Mouse (Mus musculus) kidney, postnatal 14 days (tissue): ENCODE measurements at regions not wholly inside any gene's neighbourhood (a gene's known extent, or its start where the extent isn't known, plus 50 kb on each side); places are given as distances from the start of the nearest gene placed in this dataset.
A peak's percentile ranks its signal among the peaks of the same experiment; 100 is the strongest.

Experiments
- DNase-seq: peaks from one replicate; pipeline ENCODE4 v3.0.0; 2022; ENCODE audit warnings: mixed read lengths

DNA sequence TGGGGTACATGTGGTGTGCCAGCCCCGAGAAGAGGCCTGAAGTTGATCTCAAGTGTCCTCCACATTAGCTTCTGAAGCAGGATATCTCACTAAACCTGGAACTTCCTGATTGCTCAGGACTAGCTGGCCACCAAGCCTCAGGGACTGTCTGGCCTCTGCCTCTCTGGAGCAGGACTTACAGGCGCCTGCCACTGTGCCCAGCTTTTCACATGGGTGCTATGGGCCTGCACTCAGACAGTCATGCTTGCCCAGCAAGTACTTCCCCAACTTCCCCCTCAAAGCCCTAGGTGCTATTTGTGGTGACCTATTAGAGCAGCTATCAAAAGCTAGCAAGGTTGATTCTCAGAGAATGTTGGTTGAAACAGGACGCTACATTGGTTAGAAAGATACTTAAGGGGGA lies 220.0 kb downstream of the CK137956 start:
- no peak for DNase-seq

DNA sequence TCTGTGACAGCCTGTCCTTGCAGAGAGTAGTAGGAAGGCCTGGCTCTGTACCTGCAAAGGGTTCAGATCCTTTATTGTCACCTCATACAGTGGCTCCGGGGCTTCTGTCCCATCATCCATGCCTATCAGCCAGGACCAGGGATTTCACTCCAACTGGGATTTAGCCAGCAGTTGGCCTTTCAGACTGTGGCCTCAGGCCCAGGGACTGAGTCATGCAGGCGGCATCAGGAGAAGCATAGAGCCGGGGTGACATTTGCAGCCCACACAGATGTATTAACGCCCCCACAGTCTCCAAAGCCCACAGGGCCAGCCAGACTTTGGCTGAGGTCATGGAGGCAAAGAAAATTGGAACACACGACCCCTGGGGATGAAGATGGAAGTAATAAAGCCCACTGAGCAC lies 222.9 kb downstream of the CK137956 start:
- no peak for DNase-seq

DNA sequence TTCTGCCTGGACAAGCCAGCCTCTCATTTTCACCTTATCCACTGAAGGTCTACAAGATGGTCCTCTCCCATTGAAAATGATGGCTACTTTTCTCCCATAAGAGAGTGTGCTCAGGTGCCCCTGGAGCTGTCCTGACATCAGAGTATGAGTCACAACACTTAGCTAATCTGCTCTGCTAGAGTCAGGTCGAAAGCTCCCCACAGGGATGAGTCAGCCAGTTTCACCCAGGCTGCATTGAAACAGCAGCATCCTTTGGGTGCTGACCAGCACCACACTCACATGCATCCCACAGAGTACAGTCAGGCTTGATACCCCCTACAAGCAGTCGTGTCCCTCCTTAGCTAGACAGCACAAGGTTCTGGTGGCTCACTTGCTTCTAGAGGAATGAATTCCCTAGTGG lies 234.0 kb downstream of the CK137956 start:
- no peak for DNase-seq

DNA sequence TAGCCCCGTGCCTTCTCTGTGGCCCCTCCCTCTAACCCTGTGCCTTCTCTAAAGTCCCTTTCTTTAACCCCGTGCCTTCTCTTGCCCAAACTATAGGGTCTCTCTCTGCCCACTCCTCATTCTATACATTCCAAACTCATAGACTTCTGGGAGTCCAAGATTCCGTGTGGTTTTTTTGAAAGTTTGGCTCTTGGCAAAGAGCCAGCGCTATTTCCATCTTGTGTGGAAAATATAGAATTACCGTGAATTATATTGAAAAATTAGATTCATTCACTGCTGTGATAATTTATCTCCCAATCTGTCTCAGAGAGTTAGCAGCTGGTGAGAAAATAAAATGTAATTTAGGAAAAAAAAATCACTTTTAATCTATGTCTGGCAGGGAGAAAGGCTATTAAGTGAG lies 234.6 kb downstream of the CK137956 start:
- no peak for DNase-seq

DNA sequence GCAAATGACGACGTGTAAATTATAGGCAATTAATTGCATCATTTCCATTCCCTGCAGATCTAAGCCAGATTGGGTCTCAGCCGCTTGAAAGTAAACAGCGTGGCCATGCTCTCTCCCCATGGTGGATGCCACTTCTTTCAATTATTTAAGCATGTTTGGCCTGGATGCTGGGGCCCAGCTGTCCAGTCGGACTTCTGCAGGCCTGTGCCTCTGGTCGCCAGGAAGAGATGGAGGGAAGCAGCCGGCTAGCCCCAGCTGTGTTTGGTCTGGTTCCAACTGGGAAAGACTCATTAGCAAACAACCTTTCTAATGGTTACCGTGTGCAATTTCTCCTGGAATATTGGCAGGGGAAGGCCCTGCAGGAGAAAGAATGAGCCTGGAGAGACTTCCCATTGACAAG lies 236.1 kb downstream of the CK137956 start:
- no peak for DNase-seq

DNA sequence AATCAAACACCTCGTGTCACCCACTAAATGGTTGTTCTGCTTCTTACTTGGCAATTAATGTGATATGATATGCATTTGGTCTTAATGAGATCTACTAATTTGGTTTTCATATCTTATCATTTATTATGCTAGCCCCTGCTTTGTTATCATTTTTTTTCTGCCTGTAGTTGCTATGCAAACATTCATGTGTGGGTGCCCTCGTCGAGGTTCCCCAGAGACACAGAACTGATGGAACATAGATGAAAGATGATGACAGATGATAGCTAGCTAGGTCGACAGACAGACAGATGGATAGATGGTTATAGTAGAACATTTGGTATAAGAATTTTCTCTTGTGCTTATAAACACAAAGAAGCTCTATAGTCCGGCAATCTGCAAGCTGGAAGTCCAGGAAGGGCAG lies 252.1 kb downstream of the CK137956 start:
- DNase-seq = no peak

DNA sequence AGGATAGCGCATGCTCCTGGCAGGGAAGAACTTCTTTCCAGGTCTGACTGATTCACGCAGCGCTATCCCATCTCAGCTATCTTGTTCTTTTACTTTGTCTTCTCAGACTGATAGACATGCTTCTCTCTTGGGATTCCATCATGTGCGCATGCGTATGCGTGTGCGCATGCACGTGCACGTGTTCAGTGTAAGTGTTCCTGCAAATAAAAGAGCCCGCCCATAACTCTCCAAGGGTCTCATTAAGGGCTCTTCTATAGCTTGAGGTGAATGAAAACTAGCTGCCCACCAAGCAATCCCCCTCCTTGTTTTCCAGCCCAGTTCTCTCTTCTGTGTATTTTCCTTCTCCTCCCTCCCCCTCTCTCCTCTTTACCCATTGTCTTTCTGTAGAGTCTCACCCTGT lies 258.5 kb downstream of the CK137956 start:
- DNase-seq = no peak

DNA sequence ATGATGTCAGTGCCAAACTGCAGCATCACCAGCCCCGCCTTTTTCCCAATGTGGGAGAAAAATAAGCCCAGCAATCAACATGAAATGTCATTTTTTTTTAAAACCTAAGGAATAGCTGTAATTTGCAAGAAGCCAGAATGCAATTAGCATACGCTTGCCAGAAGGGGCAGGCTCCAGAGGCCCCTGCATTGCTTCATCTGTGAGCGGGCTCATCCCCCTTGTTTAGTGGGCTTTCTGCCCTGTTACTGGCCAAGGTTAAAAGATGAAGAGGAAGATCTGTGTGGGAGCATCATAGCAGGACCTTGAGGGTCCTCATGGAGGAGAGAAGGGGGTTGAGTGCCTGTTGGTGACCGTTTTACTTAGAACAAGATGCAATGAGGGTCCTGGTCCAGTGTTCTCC lies 259.9 kb downstream of the CK137956 start:
- DNase-seq = no peak

DNA sequence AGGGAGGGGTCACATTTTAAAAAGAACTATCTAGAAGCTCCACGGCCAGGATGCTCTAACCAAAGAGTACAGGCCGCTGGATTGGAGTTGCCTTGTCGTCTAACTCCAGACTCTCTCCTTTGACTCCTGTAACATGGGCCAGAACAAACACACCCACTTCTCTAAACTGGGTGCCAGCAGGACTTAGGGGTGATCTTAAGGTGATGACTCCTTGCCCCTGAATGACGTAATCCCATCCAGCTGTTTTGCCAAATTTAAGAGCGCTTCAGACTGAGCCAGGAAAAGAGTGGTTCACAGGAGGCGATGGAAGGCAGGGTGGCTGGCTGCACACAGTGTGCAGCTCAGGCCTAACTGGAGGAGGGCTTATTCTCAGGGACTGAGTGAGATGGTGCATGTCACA lies 261.0 kb downstream of the CK137956 start:
- no peak for DNase-seq

DNA sequence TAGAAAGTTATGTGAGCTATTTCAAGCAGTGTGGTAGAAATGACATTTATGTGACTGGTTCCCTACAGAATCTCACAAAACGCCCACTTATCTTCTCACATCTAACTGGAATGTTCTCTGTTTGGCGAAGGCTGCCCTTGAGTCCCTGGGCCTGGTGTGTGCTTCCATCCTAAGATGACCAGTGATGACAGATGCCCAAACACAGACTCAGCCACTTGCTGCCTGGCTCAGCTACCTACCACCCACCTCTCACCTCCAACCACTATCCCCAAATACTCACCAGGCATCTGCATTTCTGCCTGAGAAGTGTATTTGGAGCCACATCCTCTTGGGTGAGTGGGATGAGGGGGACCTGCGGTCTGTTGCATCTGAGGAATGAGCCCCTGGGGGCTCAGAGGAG lies 262.6 kb downstream of the CK137956 start:
- DNase-seq = no peak

DNA sequence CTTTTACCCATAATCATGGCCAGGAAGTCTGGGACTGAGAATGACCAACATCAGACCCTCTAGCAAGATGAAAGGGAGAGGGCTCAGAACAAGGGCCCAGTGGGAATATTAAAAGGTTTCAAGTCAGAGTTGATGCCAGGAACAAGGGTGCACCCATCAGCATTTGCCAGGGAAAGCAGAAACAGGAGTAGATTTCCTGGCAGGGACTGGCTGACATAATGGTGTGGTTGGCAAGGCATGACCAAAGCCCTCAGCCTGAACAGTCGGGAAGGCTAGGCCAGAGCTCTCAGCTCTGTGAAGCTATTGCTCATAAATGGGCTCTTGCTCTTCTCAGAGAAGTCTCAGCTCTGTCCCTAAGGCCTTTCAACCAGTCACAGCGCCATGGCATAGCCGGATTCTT lies 263.6 kb downstream of the CK137956 start:
- DNase-seq = no peak

DNA sequence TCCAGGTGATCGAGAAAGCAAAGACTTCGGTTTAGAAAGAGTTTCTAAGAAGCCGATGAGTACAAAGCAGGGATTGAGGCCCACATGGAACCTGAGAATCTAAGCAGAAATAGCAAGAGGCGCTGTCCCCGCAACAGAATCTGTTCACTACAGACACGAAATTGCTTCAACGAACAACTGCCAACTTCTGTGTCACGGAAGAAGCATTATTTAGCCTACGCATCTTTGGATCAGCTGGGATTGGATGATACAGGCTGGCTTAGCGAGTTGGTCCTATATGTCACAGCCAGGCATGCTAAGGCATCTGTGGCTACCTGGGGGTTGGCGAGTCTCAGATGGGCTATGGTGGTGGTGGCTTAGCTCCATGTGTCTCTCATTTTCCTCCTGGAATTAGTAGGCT lies 269.1 kb downstream of the CK137956 start:
- DNase-seq = no peak

DNA sequence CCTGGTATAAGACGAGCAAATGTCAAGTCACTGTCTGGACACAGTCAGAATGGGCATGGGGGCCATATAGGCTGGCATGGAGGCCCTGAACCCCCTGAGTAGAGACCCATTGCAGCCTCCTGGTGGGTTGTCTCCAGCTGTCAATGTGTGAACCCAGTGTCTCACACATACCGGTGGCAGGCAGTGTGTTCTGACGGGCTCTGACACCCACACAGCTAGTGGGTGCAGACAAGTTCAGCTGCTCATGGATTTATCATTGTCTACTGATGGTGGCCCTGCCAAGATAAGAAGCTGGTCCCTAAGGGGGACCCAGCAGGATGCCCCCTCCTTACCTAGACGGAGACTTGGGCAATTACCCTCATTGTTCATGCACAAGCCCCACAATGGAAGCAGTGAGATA lies 280.8 kb downstream of the CK137956 start:
- DNase-seq = no peak

DNA sequence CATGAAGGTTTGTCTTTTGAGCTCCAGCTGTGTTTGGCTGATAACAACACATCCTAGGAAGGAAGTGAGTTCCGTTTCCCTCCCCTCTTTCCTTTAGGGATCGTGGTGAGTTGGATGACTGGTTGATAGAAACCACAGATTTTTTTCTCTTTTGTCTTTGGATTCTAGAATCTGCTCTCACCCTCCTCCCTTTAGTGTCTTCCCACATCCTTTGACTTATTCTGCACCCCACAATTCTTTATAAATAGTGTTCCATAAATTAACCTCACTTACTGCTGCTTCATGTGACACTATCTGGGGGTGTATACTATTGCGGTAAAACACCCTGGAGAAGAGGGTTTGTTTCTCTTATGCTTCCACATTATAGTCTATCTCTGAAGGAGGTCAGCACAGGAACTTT lies 285.7 kb downstream of the CK137956 start:
- no peak for DNase-seq

DNA sequence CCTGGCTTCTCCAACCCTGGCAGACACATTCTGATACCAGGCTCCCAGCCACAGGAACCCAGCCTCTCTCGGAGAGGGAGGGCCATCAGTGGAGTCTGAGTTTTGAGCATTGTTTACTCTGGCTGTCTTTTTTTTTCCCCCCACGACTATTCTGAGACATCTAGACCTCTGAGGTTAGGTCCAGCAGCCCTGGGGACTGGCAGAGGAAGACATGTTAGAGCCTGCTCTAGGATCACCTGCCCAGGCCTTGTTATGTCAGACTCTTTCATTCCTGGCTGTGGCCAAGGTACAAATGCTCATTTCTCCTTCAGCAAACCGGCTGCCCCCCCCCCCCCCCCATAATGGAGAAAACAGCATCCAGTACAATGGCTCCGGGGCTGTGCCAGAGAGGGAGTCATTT lies 291.4 kb downstream of the CK137956 start:
- DNase-seq = no peak

DNA sequence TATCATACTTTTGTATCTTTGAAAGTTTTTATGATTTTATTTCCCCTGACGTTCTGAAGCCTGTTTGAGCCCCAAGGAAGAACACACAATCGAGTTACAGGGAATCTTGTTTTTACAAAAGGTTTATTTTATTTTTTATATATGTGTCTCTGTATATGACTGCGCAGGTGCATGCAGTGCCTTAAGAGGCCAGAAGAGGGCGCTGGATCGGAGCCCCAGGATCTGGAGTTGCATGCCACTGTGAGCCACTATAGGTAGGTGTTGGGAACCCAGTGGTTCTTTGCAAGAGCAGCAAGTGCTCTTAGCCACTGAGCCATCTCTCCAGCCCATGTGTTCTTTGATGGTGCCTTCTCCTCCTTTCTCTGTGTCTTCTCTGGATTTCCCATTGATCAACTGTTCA lies 292.3 kb downstream of the CK137956 start:
- no peak for DNase-seq

DNA sequence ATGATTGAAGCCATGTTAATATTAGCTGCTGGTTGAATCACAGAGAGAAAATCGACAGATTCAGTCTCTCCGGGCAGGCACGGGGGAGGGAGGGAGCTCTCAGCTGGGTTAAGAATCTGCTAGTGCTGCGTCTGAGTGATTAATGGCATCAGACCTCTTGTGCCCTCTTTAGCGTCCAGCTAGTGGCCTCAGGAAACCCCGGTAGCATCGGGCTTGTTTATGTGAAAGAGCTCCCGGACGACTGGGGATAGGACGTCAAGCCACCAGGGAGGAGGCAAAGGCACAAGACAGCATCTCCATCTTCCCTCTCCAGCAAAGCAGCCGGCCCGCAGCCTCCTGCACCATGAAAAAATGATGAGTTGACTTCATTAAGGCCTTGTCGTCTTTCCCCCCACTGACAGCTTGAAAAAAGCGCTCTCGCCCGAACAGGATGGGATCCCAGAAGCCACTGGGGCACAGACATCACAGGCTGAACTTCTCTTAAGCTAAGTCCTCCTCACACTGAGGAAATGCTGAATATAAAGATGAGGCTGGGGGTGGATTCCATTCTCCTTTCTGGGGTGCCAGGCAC lies 294.9 kb downstream of the CK137956 start:
- DNase-seq = peak; percentile 15

DNA sequence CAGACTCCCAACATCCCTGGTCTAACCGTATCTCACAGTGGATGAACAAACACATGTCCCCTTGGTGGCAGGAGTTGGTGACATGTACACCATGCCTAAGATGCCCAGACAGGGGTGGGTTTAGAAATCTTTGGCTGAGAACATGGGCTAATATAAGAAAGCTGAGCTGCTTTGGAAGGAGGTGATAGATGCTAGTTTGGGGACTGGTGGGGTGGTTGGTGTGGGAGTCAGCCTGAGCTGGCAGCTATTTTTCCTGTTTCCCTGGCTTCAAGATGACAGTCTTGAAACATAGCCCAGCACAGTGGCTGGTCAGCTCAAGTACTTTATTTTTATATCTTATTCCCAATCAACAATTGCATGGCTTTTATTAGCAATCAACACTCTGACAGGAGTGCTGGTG lies 302.0 kb upstream of the Gjb5 start:
- DNase-seq = no peak

DNA sequence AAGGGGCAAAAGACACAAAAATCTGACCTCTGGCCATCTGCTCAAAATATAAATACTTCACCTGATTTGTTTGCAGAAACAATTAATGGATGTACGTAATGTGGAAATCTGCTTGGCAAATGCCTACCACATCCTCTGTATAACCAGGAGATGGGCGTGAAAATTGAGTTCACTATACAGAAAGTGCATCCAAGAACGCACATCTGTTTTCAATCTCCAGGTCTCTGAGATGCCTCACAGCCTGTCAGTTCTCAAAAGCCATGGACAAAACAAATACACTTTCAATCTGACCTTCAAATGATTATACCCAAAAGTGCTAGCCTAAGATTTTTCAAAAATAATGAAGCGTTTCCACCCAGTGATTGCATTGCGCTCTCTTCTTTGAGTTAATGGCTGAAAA lies 293.6 kb upstream of the Gjb5 start:
- no peak for DNase-seq

DNA sequence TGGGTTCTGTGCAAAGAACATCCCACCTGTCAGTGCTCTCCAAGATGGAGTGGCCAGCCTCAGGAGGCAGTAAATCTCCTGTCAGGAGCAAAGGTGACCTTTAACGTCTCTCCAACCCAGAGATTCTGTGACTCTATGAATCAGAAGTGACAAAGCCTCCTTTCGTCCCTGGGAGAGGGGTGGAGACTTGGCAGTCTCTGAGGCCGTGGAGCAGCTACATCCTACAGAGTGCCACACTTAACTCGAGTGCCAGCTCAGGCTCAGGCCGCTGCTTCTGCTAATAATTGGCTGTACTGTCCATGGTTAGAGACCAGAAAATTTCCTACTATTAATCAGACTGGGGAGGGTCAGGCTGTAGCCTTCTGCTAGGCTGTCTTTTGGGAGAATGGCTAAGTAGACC lies 290.0 kb upstream of the Gjb5 start:
- no peak for DNase-seq

DNA sequence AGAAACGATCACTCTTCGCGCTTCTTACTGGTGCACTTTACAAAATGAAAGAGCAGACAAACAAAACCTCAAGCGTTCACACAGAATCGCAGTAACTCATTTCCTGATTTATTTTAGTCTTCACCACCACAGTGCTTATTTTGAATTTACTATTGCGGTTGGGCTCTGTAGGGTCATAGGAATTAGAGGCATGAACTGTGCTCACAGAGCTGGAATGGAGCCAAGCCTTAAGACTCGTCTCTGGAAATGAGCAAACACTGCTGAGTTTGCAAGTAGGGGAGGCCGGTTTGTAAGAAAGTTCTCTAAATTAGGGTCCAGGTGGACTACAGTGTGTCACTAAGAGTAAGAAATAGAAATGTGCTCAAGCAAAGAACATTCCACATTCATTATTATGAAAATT lies 289.2 kb upstream of the Gjb5 start:
- peak; percentile 28 for DNase-seq

DNA sequence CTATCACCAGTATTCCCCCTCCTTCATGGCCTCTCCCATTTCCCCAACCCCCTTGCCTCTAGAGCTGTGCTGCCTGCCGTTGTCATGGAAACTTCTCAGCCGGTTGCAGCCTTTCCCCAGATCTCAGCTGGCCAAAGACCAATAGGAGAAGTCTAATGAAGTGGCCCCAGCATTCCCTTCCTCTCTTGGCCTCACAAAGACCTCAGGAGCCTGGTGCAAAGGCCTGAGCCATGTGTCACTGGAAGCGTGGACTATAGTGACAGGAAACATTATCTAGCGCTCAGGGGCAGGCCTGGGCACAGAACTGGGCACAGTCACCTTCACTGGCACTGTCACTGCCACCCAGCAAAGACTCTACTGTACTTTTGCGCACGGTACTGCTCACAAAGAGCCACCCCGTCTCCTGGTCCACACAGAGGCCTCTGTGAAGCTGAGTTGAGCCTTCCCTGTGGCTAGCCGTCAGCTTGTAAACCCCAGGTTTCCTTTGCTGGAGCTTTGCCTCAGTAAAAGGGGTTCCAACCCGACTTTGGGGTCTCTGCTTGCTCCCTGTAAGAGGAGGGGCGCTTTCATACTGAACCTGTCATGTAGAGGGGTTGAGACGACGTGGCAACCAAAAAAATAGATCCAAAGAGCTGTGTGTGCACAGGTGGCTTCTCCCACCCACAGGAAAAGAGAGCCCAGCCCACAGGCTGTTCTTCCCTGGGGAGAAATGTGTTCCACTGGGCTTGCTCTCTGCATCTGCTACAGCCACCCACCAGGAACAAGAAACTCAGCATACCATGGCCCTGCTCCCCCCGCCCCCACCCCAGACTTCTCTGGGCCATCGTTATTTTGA lies 282.5 kb upstream of the Gjb5 start:
- DNase-seq = no peak

DNA sequence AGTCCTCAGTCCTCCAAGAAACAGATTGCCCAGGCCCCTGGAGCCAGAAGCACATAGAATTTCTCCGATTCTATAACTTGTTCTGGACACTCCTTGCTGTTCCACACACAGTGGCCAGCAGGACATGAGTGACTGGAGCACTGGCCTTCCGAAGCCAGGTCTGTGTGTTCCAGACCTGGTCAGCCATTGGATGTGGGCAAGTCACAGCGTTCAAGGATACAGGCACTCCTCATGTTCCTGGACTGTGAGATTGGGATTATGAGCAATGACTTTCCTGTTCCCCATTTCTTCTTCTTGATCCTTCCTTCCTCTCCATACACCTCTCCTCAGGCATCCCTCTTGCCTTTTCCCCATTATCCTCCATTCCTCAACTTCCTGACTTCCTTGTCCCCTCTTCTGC lies 281.8 kb upstream of the Gjb5 start:
- DNase-seq = no peak

DNA sequence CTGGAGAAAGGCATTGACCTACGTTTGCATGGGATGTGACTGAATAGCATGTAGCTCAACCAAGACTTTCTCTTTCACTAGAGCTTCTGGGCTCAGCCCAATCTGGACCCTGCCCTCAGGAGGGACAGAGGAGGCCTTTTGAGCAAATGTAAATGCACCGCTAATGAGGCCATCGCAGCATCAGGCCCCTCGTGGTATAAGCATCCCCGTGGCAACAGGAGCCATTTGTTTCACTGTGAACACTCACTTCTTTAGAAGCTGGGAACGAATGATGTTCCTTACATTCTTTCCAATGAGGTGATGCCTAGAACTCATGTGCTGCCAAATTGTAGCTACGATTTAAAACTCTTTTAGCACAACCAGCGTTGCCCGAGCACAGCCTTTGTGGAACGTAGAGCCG lies 279.0 kb upstream of the Gjb5 start:
- no peak for DNase-seq

DNA sequence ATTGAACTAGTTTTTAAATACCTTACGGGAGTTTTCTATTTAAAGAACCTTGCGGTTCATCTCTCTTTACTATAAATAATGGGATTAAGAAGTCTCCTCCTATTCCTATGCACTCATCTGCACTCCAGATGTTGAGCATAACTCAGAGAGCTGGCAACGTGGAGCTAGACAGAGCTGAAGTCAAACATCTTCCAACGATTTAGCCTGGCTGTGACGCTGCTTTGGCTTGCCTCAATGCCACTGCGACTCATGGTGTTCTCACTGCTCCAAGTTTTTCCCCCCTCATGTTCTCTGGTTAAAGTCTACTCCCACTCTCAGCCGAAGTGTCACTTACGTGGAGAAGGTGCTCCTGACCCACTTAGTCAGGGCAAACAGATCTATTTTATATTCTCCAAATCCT lies 277.3 kb upstream of the Gjb5 start:
- DNase-seq = no peak
